Mouse (Mus musculus): Measurements from ENCODE around the gene Dnajb5. TPM values are rescaled to one million over a fixed set of nuclear protein-coding genes. Genes with fewer than 3 reads are reported as not detected.
A peak's percentile ranks its signal among the peaks of the same experiment; 100 is the strongest.

The Dnajb5 gene
- polyA plus RNA-seq, 1 experiment from 2014 or later = 21.5 TPM

DNA sequence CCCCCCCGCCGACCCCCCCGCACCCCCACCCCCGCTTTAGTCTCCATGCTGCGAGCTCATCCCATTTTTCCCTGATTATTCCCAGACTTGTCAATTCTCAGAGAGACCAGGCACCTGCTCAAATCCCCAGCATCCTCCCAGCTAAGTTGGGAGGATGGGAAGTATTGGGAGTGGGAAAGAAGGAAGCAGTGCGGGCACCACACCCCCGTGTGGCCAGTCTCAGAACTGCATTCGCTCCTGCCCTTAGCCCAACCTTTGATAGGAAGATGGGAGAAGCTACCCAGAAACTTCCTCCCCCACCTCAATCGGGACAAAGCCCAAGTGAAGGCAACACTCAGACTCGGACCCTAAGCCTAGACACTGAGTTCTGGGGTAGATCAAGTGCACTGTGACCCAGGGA is 4.7 kb downstream of the Dnajb5 start:
- WGBS = 8% methylated on average over 10 of the region's 10 CpGs
- H3K36me3 ChIP-seq (ENCODE audit: control insufficient read depth, insufficient read depth, low read length) = peaks cover 12% of the 10 kb centered on the region
- no peaks in the 10 kb centered on the region for H3K9me3 ChIP-seq (ENCODE audit: control insufficient read depth, low read length)
- no peak overlapping the region; the same call in 1 of the 2 replicates for H3K4me3 ChIP-seq (ENCODE audit: low read depth, low read length)
- peak overlapping the region; percentile 24; the same call in 1 of the 2 replicates for H3K4me2 ChIP-seq (ENCODE audit: low read depth)
- peaks cover 22% of the 10 kb centered on the region for H3K4me1 ChIP-seq (ENCODE audit: control insufficient read depth, insufficient read depth, low read length)
- peak; percentile 81 for DNase-seq (ENCODE audit: low spot score)
- peak overlapping the region; percentile 60; the same call in 1 of the 2 replicates for H3K27ac ChIP-seq (ENCODE audit: low read depth, low read length)
- no peak overlapping the region for H3K9ac ChIP-seq (ENCODE audit: low read length)
- no peaks in the 10 kb centered on the region for H3K27me3 ChIP-seq (ENCODE audit: control insufficient read depth, insufficient read depth, low read length)
- ATAC-seq (ENCODE audit: insufficient read depth, low FRiP score, low TSS enrichment) = no peak

- DNase-seq (ENCODE audit: low spot score) (no peak), ATAC-seq (ENCODE audit: insufficient read depth, low FRiP score, low TSS enrichment) (no peak)
- peaks cover 22% of the 10 kb centered on the region for H3K4me1 ChIP-seq (ENCODE audit: control insufficient read depth, insufficient read depth, low read length)
- H3K9ac ChIP-seq (ENCODE audit: low read length) = no peak overlapping the region
- WGBS = 92% methylated on average over 3 of the region's 3 CpGs
- H3K4me2 ChIP-seq (ENCODE audit: low read depth) = no peak overlapping the region
- no peak overlapping the region for H3K4me3 ChIP-seq (ENCODE audit: low read depth, low read length)
- no peak overlapping the region for H3K27ac ChIP-seq (ENCODE audit: low read depth, low read length)
- H3K36me3 ChIP-seq (ENCODE audit: control insufficient read depth, insufficient read depth, low read length) = peaks cover 12% of the 10 kb centered on the region
- no peaks in the 10 kb centered on the region for H3K9me3 ChIP-seq (ENCODE audit: control insufficient read depth, low read length)
- no peaks in the 10 kb centered on the region for H3K27me3 ChIP-seq (ENCODE audit: control insufficient read depth, insufficient read depth, low read length)
These were observed 5.6 kb downstream of the Dnajb5 start for GRCm38 (mm10) chr4:42955200-42955599.

- H3K9me3 ChIP-seq (ENCODE audit: control insufficient read depth, low read length) = no peaks in the 10 kb centered on the region
- WGBS = 90% methylated on average over 17 of the region's 17 CpGs
- ATAC-seq (ENCODE audit: insufficient read depth, low FRiP score, low TSS enrichment) (no peak), DNase-seq (ENCODE audit: low spot score) (no peak)
- H3K27ac ChIP-seq (ENCODE audit: low read depth, low read length) = no peak overlapping the region
- no peaks in the 10 kb centered on the region for H3K27me3 ChIP-seq (ENCODE audit: control insufficient read depth, insufficient read depth, low read length)
- peaks cover 17% of the 10 kb centered on the region for H3K4me1 ChIP-seq (ENCODE audit: control insufficient read depth, insufficient read depth, low read length)
- H3K4me3 ChIP-seq (ENCODE audit: low read depth, low read length) = no peak overlapping the region
- peaks cover 12% of the 10 kb centered on the region for H3K36me3 ChIP-seq (ENCODE audit: control insufficient read depth, insufficient read depth, low read length)
- H3K9ac ChIP-seq (ENCODE audit: low read length) = no peak overlapping the region
- no peak overlapping the region for H3K4me2 ChIP-seq (ENCODE audit: low read depth)
These were observed 7.0 kb downstream of the Dnajb5 start for GRCm38 (mm10) chr4:42956581-42956980.

GRCm38 (mm10) chr4:42957306-42957705 is 7.7 kb downstream of the Dnajb5 start:
- DNase-seq (ENCODE audit: low spot score) (no peak), ATAC-seq (ENCODE audit: insufficient read depth, low FRiP score, low TSS enrichment) (no peak)
- Histone ChIP-seq H3K36me3 (ENCODE audit: control insufficient read depth, insufficient read depth, low read length) (peaks cover 12% of the 10 kb centered on the region), H3K9me3 (ENCODE audit: control insufficient read depth, low read length) (no peaks in the 10 kb centered on the region), H3K4me1 (ENCODE audit: control insufficient read depth, insufficient read depth, low read length) (peaks cover 17% of the 10 kb centered on the region), H3K9ac (ENCODE audit: low read length) (no peak overlapping the region), H3K4me2 (ENCODE audit: low read depth) (no peak overlapping the region), H3K27ac (ENCODE audit: low read depth, low read length) (no peak overlapping the region), H3K27me3 (ENCODE audit: control insufficient read depth, insufficient read depth, low read length) (no peaks in the 10 kb centered on the region), H3K4me3 (ENCODE audit: low read depth, low read length) (no peak overlapping the region)
- WGBS = 85% methylated on average over 11 of the region's 11 CpGs

DNA sequence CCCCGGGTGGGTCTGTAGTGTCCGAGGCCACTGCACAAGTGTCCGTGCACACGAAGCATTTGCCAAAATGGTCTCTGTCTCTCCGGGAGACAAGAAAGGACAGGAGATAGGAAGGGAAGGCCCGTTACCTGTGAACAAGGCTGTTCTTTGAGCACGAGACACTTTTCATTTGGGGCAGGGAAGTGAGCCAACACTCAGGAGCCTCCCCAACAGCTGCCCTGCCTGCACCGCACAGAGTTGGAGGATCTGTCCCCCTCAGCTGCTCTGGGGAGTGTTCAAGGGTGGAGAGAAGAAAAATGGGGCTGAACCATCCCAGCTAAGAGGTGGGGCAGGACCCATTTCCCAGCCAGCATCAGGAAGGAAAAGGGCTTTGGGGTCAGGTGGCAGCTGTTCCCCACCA is 8.4 kb downstream of the Dnajb5 start:
- Histone ChIP-seq H3K9ac (ENCODE audit: low read length) (no peak overlapping the region), H3K9me3 (ENCODE audit: control insufficient read depth, low read length) (no peaks in the 10 kb centered on the region), H3K27ac (ENCODE audit: low read depth, low read length) (no peak overlapping the region), H3K27me3 (ENCODE audit: control insufficient read depth, insufficient read depth, low read length) (no peaks in the 10 kb centered on the region), H3K36me3 (ENCODE audit: control insufficient read depth, insufficient read depth, low read length) (peaks cover 10% of the 10 kb centered on the region), H3K4me3 (ENCODE audit: low read depth, low read length) (no peak overlapping the region), H3K4me1 (ENCODE audit: control insufficient read depth, insufficient read depth, low read length) (peaks cover 10% of the 10 kb centered on the region), H3K4me2 (ENCODE audit: low read depth) (no peak overlapping the region)
- DNase-seq (ENCODE audit: low spot score) (no peak), ATAC-seq (ENCODE audit: insufficient read depth, low FRiP score, low TSS enrichment) (no peak)
- 91% methylated on average over 8 of the region's 8 CpGs for WGBS

- H3K9me3 ChIP-seq (ENCODE audit: control insufficient read depth, low read length) = no peaks in the 10 kb centered on the region
- WGBS = 80% methylated on average over 8 of the region's 8 CpGs
- no peak overlapping the region for H3K4me2 ChIP-seq (ENCODE audit: low read depth)
- H3K9ac ChIP-seq (ENCODE audit: low read length) = no peak overlapping the region
- H3K27me3 ChIP-seq (ENCODE audit: control insufficient read depth, insufficient read depth, low read length) = no peaks in the 10 kb centered on the region
- H3K36me3 ChIP-seq (ENCODE audit: control insufficient read depth, insufficient read depth, low read length) = peaks cover 10% of the 10 kb centered on the region
- 0 out of 2 replicates have a peak, but pooled peaks cover 3% of the 10 kb centered on the region for H3K4me1 ChIP-seq (ENCODE audit: control insufficient read depth, insufficient read depth, low read length)
- ATAC-seq (ENCODE audit: insufficient read depth, low FRiP score, low TSS enrichment) (no peak), DNase-seq (ENCODE audit: low spot score) (no peak)
- no peak overlapping the region for H3K27ac ChIP-seq (ENCODE audit: low read depth, low read length)
- no peak overlapping the region for H3K4me3 ChIP-seq (ENCODE audit: low read depth, low read length)
These were observed 9.3 kb downstream of the Dnajb5 start for GRCm38 (mm10) chr4:42958942-42959341.

- ATAC-seq (ENCODE audit: insufficient read depth, low FRiP score, low TSS enrichment) (no peak), DNase-seq (ENCODE audit: low spot score) (no peak)
- H3K36me3 ChIP-seq (ENCODE audit: control insufficient read depth, insufficient read depth, low read length) = peaks cover 10% of the 10 kb centered on the region
- no peak overlapping the region for H3K27ac ChIP-seq (ENCODE audit: low read depth, low read length)
- no peaks in the 10 kb centered on the region for H3K27me3 ChIP-seq (ENCODE audit: control insufficient read depth, insufficient read depth, low read length)
- H3K9ac ChIP-seq (ENCODE audit: low read length) = no peak overlapping the region
- H3K4me1 ChIP-seq (ENCODE audit: control insufficient read depth, insufficient read depth, low read length) = no peaks in the 10 kb centered on the region
- no peak overlapping the region for H3K4me3 ChIP-seq (ENCODE audit: low read depth, low read length)
- H3K9me3 ChIP-seq (ENCODE audit: control insufficient read depth, low read length) = no peaks in the 10 kb centered on the region
- H3K4me2 ChIP-seq (ENCODE audit: low read depth) = no peak overlapping the region
- WGBS = 68% methylated on average over 4 of the region's 4 CpGs
These were observed 9.8 kb downstream of the Dnajb5 start for GRCm38 (mm10) chr4:42959382-42959781.

GRCm38 (mm10) chr4:42961592-42961991 is 12.0 kb downstream of the Dnajb5 start:
- no peak overlapping the region for H3K4me3 ChIP-seq (ENCODE audit: low read depth, low read length)
- no peak for ATAC-seq (ENCODE audit: insufficient read depth, low FRiP score, low TSS enrichment)
- 33% methylated on average over 4 of the region's 4 CpGs for WGBS

DNA sequence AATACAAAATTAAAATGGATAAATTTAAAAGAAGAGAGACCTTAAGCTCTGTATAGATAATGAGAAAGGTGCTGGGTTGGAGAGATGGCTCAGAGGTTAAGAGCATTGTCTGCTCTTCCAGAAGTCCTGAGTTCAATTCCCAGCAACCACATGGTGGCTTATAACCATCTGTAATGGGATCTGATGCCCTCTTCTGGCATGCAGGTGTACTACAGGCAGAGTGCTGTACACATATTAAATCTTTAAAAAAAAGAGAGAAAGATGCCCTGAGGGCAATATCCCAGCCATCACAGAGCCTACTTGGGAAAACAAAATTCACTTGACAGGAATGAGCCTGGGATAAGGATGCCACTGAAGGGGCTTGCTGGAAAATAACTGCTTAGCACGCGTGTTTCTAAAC is 13.9 kb downstream of the Dnajb5 start:
- DNase-seq (ENCODE audit: low spot score) = no peak
- WGBS = 90% methylated on average over 2 of the region's 2 CpGs

More at GRCm38 (mm10) chr4:42961592-42961991, 12.0 kb downstream of the Dnajb5 start:
- Histone ChIP-seq H3K4me1 (ENCODE audit: control insufficient read depth, insufficient read depth, low read length) (no peaks in the 10 kb centered on the region), H3K9me3 (ENCODE audit: control insufficient read depth, low read length) (no peaks in the 10 kb centered on the region), H3K27me3 (ENCODE audit: control insufficient read depth, insufficient read depth, low read length) (no peaks in the 10 kb centered on the region), H3K27ac (ENCODE audit: low read depth, low read length) (no peak overlapping the region), H3K36me3 (ENCODE audit: control insufficient read depth, insufficient read depth, low read length) (peaks cover 7% of the 10 kb centered on the region), H3K9ac (ENCODE audit: low read length) (no peak overlapping the region), H3K4me2 (ENCODE audit: low read depth) (no peak overlapping the region)
- DNase-seq (ENCODE audit: low spot score) = peak; percentile 68

More for the DNA sequence above, 13.9 kb downstream of the Dnajb5 start:
- Histone ChIP-seq H3K4me3 (ENCODE audit: low read depth, low read length) (no peak overlapping the region), H3K9ac (ENCODE audit: low read length) (no peak overlapping the region), H3K27ac (ENCODE audit: low read depth, low read length) (no peak overlapping the region), H3K36me3 (ENCODE audit: control insufficient read depth, insufficient read depth, low read length) (no peaks in the 10 kb centered on the region), H3K4me2 (ENCODE audit: low read depth) (no peak overlapping the region), H3K27me3 (ENCODE audit: control insufficient read depth, insufficient read depth, low read length) (no peaks in the 10 kb centered on the region), H3K9me3 (ENCODE audit: control insufficient read depth, low read length) (no peaks in the 10 kb centered on the region), H3K4me1 (ENCODE audit: control insufficient read depth, insufficient read depth, low read length) (no peaks in the 10 kb centered on the region)
- ATAC-seq (ENCODE audit: insufficient read depth, low FRiP score, low TSS enrichment) = no peak

Measured in neural tube, embryonic 11.5 days (tissue).